Mouse (Mus musculus): ENCODE results near the gene Stk31. TPM values are rescaled to one million over a fixed set of nuclear protein-coding genes. Genes with fewer than 3 reads are reported as not detected.
"Not testable (repeated sequence)": the region's sequence is repeated elsewhere in the genome, so short reads cannot be mapped to it uniquely, and the experiment has no call there.

Gene Stk31
- polyA plus RNA-seq, 1 experiment from 2014 or later, result not detected

DNA sequence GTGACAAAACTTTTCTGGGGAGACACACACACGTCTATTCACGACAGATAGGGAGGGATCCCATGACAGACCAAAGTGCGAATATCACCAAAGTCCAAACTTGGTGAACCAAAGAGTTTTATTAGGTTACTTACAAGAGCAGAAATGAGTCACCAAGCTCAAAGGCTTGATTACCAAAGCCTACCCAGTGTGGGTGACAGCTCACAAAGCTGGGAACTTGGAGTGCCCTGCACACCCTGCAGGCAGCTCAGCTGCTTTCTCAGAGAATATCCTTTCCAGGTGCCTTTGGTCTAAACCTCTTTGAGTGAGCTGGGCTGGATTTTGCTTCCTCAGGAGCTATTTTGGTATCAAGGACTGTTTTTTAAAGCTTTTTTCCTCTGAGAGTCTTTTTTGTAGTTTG is 15.4 kb downstream of the Stk31 start:
- Histone ChIP-seq H3K36me3 (replicated peaks) (no peaks in the 10 kb centered on the region), H3K4me1 (no peaks in the 10 kb centered on the region), H3K4me3 (no peak overlapping the region), H3K27me3 (replicated peaks) (no peaks in the 10 kb centered on the region), H3K9ac (no peak overlapping the region), H3K27ac (no peak overlapping the region), H3K4me2 (no peak overlapping the region), H3K9me3 (no peaks in the 10 kb centered on the region)
- WGBS, result 79% methylated on average over 3 of the region's 3 CpGs
- no peak for ATAC-seq (replicated peaks)

DNA sequence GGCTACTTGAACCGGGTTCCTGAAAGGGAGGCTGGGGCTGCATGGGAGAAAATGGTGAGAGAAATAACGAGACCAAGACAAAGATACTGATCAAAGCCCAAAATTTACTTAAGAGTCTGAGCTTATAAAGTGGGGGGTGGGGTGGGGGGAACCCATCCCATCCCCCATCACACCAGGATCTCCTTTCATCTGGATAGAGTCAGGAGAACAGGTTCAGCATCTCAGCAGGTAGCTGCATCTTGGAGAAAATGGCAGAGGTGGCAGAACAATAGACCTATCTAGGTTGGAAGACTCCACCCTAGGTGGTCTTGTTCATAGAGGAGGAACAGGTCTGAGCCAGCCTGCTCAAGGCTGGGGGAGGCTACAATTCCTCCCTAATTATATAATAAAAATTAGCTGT is 17.6 kb downstream of the Stk31 start:
- WGBS, result 66% methylated on average over 2 of the region's 2 CpGs
- ATAC-seq (replicated peaks), result not testable (repeated sequence)

GRCm38 (mm10) chr6:49415971-49416370 is 20.6 kb downstream of the Stk31 start:
- no peaks in the 10 kb centered on the region for H3K27me3 ChIP-seq (replicated peaks)
- H3K4me1 ChIP-seq, result no peaks in the 10 kb centered on the region
- no peak overlapping the region for H3K27ac ChIP-seq
- H3K4me2 ChIP-seq, result no peak overlapping the region
- WGBS, result 91% methylated on average over 1 of the region's 1 CpGs
- H3K9ac ChIP-seq, result no peak overlapping the region
- no peak for ATAC-seq (replicated peaks)
- H3K4me3 ChIP-seq, result no peak overlapping the region
- H3K9me3 ChIP-seq, result no peaks in the 10 kb centered on the region
- H3K36me3 ChIP-seq (replicated peaks), result no peaks in the 10 kb centered on the region

More for the DNA sequence above, 17.6 kb downstream of the Stk31 start:
- not testable (repeated sequence) for H3K36me3 ChIP-seq (replicated peaks); H3K9ac ChIP-seq; H3K27ac ChIP-seq; H3K4me1 ChIP-seq; H3K4me3 ChIP-seq; H3K4me2 ChIP-seq; H3K9me3 ChIP-seq; H3K27me3 ChIP-seq (replicated peaks)

DNA sequence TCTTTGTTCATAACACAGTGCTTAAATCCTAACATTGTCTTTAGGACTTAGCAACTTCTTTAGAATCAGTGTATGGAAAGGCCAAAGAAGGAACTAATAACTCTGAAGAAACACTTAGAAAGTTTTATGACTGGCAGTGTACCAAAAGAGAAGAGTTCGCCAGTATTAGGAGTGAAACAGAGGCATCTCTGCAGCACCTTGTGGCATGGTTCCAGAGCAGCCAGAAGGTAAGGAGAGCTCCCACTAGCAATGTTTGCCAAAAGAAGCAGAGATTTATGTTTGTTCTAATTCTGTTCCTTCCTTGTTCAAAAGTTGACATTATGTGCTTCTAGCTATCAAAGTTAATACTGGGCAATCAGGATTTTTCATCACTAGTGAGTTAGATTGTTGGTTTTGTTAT is 41.9 kb downstream of the Stk31 start:
- 80% methylated on average over 1 of the region's 1 CpGs for WGBS
- no peak overlapping the region for H3K27ac ChIP-seq
- no peak for ATAC-seq (replicated peaks)
- no peaks in the 10 kb centered on the region for H3K4me1 ChIP-seq
- H3K27me3 ChIP-seq (replicated peaks), result no peaks in the 10 kb centered on the region
- no peak overlapping the region for H3K4me3 ChIP-seq
- no peaks in the 10 kb centered on the region for H3K9me3 ChIP-seq
- no peak overlapping the region for H3K9ac ChIP-seq
- no peak overlapping the region for H3K4me2 ChIP-seq
- no peaks in the 10 kb centered on the region for H3K36me3 ChIP-seq (replicated peaks)

GRCm38 (mm10) chr6:49458112-49458511 is 62.7 kb downstream of the Stk31 start:
- no peak for ATAC-seq (replicated peaks)
- 84% methylated on average over 5 of the region's 5 CpGs for WGBS
- no peaks in the 10 kb centered on the region for H3K4me1 ChIP-seq

DNA sequence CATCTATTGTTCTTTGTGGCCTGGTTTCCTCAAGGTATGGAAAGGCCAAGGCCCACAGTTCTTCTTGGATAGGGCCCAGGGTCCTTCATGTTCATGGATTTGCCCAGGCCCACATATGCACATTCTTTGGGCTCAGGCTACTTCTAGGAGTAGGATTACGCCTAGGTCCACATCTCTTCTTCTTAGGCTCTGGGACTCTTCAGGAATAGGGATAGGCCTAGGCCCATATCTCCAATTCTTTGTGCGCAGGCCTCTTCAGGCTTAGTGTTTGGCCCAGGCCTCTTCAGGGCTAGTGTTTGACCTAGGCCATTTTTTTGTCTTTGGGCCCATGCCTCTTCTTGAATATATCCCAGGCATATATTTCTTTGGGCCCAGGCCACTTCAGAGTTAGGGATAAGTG is 87.8 kb downstream of the Stk31 start:
- Histone ChIP-seq H3K36me3 (replicated peaks) (no peaks in the 10 kb centered on the region), H3K4me3 (no peak overlapping the region), H3K4me2 (no peak overlapping the region), H3K9me3 (no peaks in the 10 kb centered on the region), H3K4me1 (no peaks in the 10 kb centered on the region), H3K27ac (no peak overlapping the region), H3K27me3 (replicated peaks) (no peaks in the 10 kb centered on the region), H3K9ac (no peak overlapping the region)
- no peak for ATAC-seq (replicated peaks)
- 100% methylated on average over 2 of the region's 2 CpGs for WGBS

More at GRCm38 (mm10) chr6:49458112-49458511, 62.7 kb downstream of the Stk31 start:
- Histone ChIP-seq H3K9me3 (no peaks in the 10 kb centered on the region), H3K27ac (no peak overlapping the region), H3K4me2 (no peak overlapping the region), H3K9ac (no peak overlapping the region), H3K4me3 (no peak overlapping the region), H3K27me3 (replicated peaks) (no peaks in the 10 kb centered on the region), H3K36me3 (replicated peaks) (no peaks in the 10 kb centered on the region)

GRCm38 (mm10) chr6:49491526-49491925 is 96.1 kb downstream of the Stk31 start:
- no peak overlapping the region for H3K4me2 ChIP-seq
- WGBS, result 93% methylated on average over 10 of the region's 10 CpGs
- no peak for ATAC-seq (replicated peaks)

GRCm38 (mm10) chr6:49519053-49519452 is 123.6 kb downstream of the Stk31 start:
- no peaks in the 10 kb centered on the region for H3K9me3 ChIP-seq
- H3K27me3 ChIP-seq (replicated peaks), result no peaks in the 10 kb centered on the region
- whole genome bisulfite sequencing, result 4% methylated on average over 6 of the region's 6 CpGs
- H3K4me3 ChIP-seq, result no peak overlapping the region
- no peaks in the 10 kb centered on the region for H3K4me1 ChIP-seq
- H3K27ac ChIP-seq, result no peak overlapping the region
- no peaks in the 10 kb centered on the region for H3K36me3 ChIP-seq (replicated peaks)
- 0 out of 2 replicates have a peak, but pooled peaks have one; percentile 66 for ATAC-seq (replicated peaks)
- no peak overlapping the region for H3K4me2 ChIP-seq
- H3K9ac ChIP-seq, result no peak overlapping the region

More at GRCm38 (mm10) chr6:49491526-49491925, 96.1 kb downstream of the Stk31 start:
- Histone ChIP-seq H3K36me3 (replicated peaks) (no peaks in the 10 kb centered on the region), H3K27me3 (replicated peaks) (no peaks in the 10 kb centered on the region), H3K9me3 (no peaks in the 10 kb centered on the region), H3K4me3 (no peak overlapping the region), H3K27ac (no peak overlapping the region), H3K4me1 (no peaks in the 10 kb centered on the region), H3K9ac (no peak overlapping the region)

Other genes starting within 250 kb of the Stk31 start
- 25.2 and 26.9 TPM in 2 replicates for gene Igf2bp3, start 180.6 kb upstream of the Stk31 start, polyA plus RNA-seq (2015; fragmentation: Nextera tagmentation; extraction: Ambion mirVana)
- 123 and 128 TPM in 2 replicates for gene Tra2a, start 131.6 kb upstream of the Stk31 start, polyA plus RNA-seq (2015; fragmentation: Nextera tagmentation; extraction: Ambion mirVana)
- 8.5 and 9.6 TPM in 2 replicates for gene Ccdc126, start 76.3 kb upstream of the Stk31 start, polyA plus RNA-seq (2015; fragmentation: Nextera tagmentation; extraction: Ambion mirVana)
- gene Fam221a, start 27.9 kb upstream of the Stk31 start, polyA plus RNA-seq (2015; fragmentation: Nextera tagmentation; extraction: Ambion mirVana), result 4.0 and 5.1 TPM in 2 replicates

Data from midbrain, embryonic 15.5 days (tissue).